Mouse (Mus musculus): Measurements from ENCODE around the gene Ift20.
"Not testable (repeated sequence)": the region's sequence is repeated elsewhere in the genome, so short reads cannot be mapped to it uniquely, and the experiment has no call there.

Gene Ift20

GRCm38 (mm10) chr11:78522481-78522997 is 13.6 kb upstream of the Ift20 start:
- DNase-seq (ENCODE audit: extremely low spot score), result no peak

- DNase-seq (ENCODE audit: extremely low spot score), result no peak
Observed at GRCm38 (mm10) chr11:78523241-78523955, 12.8 kb upstream of the Ift20 start.

GRCm38 (mm10) chr11:78524838-78525237 is 11.3 kb upstream of the Ift20 start:
- DNase-seq (ENCODE audit: extremely low spot score), result no peak

- DNase-seq (ENCODE audit: extremely low spot score), result no peak
Observed at GRCm38 (mm10) chr11:78528714-78529113, 7.4 kb upstream of the Ift20 start.

- no peak for DNase-seq (ENCODE audit: extremely low spot score)
Observed at GRCm38 (mm10) chr11:78530001-78530400, 6.2 kb upstream of the Ift20 start.

- no peak for DNase-seq (ENCODE audit: extremely low spot score)
Observed at GRCm38 (mm10) chr11:78531046-78531445, 5.1 kb upstream of the Ift20 start.

GRCm38 (mm10) chr11:78531515-78531914 is 4.6 kb upstream of the Ift20 start:
- not testable (repeated sequence) for DNase-seq (ENCODE audit: extremely low spot score)

GRCm38 (mm10) chr11:78534516-78534915 is 1.6 kb upstream of the Ift20 start:
- no peak for DNase-seq (ENCODE audit: extremely low spot score)

- peak; percentile 48 for DNase-seq (ENCODE audit: extremely low spot score)
Observed at GRCm38 (mm10) chr11:78535376-78536079, 633 bp upstream of the Ift20 start.

GRCm38 (mm10) chr11:78536690-78537084 is 526 bp downstream of the Ift20 start:
- DNase-seq (ENCODE audit: extremely low spot score), result no peak

GRCm38 (mm10) chr11:78540358-78540757 is 4.2 kb downstream of the Ift20 start:
- no peak for DNase-seq (ENCODE audit: extremely low spot score)

GRCm38 (mm10) chr11:78544449-78545111 is 8.4 kb downstream of the Ift20 start:
- no peak for DNase-seq (ENCODE audit: extremely low spot score)

GRCm38 (mm10) chr11:78545181-78545580 is 9.0 kb downstream of the Ift20 start:
- no peak for DNase-seq (ENCODE audit: extremely low spot score)

- DNase-seq (ENCODE audit: extremely low spot score), result no peak
Observed at GRCm38 (mm10) chr11:78547718-78548460, 11.7 kb downstream of the Ift20 start.

- DNase-seq (ENCODE audit: extremely low spot score), result no peak
Observed at GRCm38 (mm10) chr11:78549491-78549987, 13.4 kb downstream of the Ift20 start.

- DNase-seq (ENCODE audit: extremely low spot score), result peak; percentile 95
Observed at GRCm38 (mm10) chr11:78550168-78551058, 14.3 kb downstream of the Ift20 start, which contains the start of gene Tmem97. TSS of gene Tmem97 (minus strand) at chr11:78550777.

GRCm38 (mm10) chr11:78551059-78551398 is 14.9 kb downstream of the Ift20 start:
- DNase-seq (ENCODE audit: extremely low spot score), result no peak

- DNase-seq (ENCODE audit: extremely low spot score), result no peak
Observed at GRCm38 (mm10) chr11:78555623-78556022, 19.5 kb downstream of the Ift20 start.

GRCm38 (mm10) chr11:78556070-78556469 is 19.9 kb downstream of the Ift20 start:
- DNase-seq (ENCODE audit: extremely low spot score), result no peak

- DNase-seq (ENCODE audit: extremely low spot score), result no peak
Observed at GRCm38 (mm10) chr11:78557241-78557640, 21.1 kb downstream of the Ift20 start.

- peak; percentile 63 for DNase-seq (ENCODE audit: extremely low spot score)
Observed at GRCm38 (mm10) chr11:78560447-78560846, 24.3 kb downstream of the Ift20 start.
